Mouse (Mus musculus) brain, embryonic 14.5 days (tissue): ENCODE measurements around the gene Comtd1.

ENCODE experiments used
- CTCF ChIP-seq: fragments of 200-500 bp; IDR thresholded peaks from 2 replicates; pipeline ENCODE4 v1.5.1; 2012; ENCODE audit warnings: inconsistent platforms, mild to moderate bottlenecking, moderate library complexity, borderline replicate concordance; ENCODE audit not compliant: insufficient read depth, insufficient read length; ENCODE audit errors: extremely low read depth
- POLR2A ChIP-seq: fragments of 200-500 bp; IDR thresholded peaks from 2 replicates; pipeline ENCODE4 v1.6.1; 2012; ENCODE audit warnings: mild to moderate bottlenecking, inconsistent platforms, borderline replicate concordance; ENCODE audit not compliant: poor library complexity, insufficient read depth, insufficient read length, severe bottlenecking; ENCODE audit errors: extremely low read depth

- TF ChIP-seq POLR2A (no peak), CTCF (no peak)
Observed at GRCm38 (mm10) chr14:21846827-21847380, 1.9 kb downstream of the Comtd1 start.
